Mouse (Mus musculus) left cerebral cortex, adult 18-20 months (tissue): ENCODE data around the gene Crip2. TPM values are rescaled to one million over a fixed set of nuclear protein-coding genes. Genes with fewer than 3 reads are reported as not detected.
A peak's percentile ranks its signal among the peaks of the same experiment; 100 is the strongest.

Experiments used
- DNase-seq, 2 experiments: peaks; one replicate each; pipeline ENCODE4 v3.0.0; 2021 to 2022; ENCODE audit warnings: low spot score in 2 of 2, mixed read lengths in 1 of 2
- long read RNA-seq, 2 experiments: library from polyadenylated mRNA; stranded (forward); transcript quantifications; one replicate each; pipeline ENCODE4 v2.0.0; 2021
- total RNA-seq, 2 experiments: library from RNA; stranded (reverse); gene quantifications; 2 replicates each; pipeline ENCODE4 v1.2.3; 2021

Crip2 gene
- 100 to 1,000 TPM; 142 to 162 TPM for total RNA-seq
- long read RNA-seq, experiment 1, transcript Crip2-206 (7 exons, 864 nt): minor isoform, 7 of 290 reads
- long read RNA-seq, experiment 1, transcript Crip2-201 (7 exons, 1,439 nt): major isoform, 264 of 290 reads
- long read RNA-seq, experiment 1, partial matches to known transcripts: 6 of 290 reads
- long read RNA-seq, experiment 1, other reads (novel, unspliced or antisense): 11 of 290 reads
- long read RNA-seq, experiment 2, transcript Crip2-201 (7 exons, 1,439 nt): major isoform, 232 of 247 reads
- long read RNA-seq, experiment 2, partial matches to known transcripts: 6 of 247 reads
- long read RNA-seq, experiment 2, other reads (novel, unspliced or antisense): 2 of 247 reads

DNA sequence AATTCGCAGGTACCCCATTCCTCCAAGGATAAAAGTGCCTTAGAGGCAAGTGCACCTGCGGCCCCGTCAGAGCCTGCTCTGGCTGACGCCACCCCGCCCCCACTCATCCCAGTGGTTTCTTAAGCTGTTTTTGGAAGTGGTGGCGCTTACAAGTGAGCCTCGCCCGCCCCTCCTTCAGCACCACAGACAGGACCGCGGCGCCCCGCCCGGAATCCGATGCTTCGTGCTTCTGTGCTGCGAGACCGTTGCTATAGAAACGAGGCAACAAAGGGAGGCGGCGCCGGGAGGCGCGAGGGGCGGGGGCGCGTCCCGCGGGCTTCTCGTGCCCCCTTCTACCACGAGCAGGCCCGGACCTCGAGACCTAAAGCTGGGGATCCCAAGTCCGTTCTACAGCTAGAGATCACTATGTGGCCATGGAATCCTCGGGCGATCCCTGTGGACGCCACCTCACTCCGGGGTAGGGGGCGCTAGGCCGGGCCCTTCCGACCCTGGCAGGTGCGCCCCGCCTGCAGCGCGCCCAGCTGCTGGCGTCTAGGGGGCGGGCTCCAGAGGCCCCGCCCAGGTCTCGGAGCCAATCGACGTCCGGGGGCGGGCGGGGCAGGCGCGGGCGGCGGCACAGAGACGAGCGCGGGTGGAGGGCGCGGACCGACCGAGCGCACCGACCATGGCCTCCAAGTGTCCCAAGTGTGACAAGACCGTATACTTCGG, at the start of gene Crip2:
Gene Crip2, plus strand, starts transcription at position 329 of the 708 bp plus-strand sequence.
- DNase-seq: peak; percentile 86 to 93

DNA sequence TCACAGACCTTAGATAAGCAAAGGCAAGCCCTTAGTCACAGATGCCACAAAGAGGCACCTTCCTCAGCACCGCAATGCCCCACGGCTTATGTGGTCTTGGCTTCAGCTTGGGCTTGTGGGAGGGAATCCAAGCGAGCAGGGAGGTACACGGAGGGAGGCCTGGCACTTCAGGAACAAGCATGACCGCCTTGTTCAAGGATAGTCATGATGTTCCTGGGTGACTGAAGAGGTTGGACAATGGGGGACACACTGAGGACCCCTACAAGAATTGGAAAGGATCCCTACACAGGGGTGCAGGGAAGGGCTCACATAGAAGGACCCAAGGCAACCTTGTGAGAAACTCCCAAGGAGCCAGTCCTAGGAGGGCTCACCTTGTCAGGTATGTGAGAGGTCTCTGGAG, 43.0 kb upstream of the Crip2 start:
- no peak for DNase-seq

DNA sequence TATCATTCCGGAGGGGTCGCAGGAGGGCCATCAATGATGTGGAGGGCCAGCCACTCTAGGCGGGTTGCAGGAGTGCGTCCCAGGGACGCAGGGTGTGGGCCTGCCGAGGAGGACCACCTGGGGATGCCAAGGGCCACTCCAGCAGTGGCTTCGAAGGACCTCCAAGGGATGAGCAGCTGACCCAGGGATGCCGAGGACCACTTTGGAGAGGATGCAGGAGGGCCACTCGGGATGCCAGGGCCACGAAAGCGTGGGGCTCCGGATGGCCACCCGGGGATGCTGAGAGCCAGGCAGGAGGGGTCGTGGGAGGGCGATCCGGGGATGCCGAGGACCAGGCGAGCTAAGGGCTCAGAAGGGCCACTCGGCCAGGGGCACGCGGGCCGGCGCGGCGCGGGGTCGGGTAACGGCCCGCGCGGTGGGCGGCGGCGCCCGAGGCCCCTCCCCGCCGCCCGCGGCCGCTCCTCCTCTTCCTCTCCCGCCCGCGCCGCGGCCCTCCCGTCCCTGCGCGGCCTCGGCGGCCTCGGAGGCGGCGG, 42.2 kb upstream of the Crip2 start, which contains the start of gene Mta1:
Gene Mta1, plus strand, starts transcription at position 530 of the 533 bp plus-strand sequence.
- DNase-seq: peak in 1 of 2 experiments; percentile 51

DNA sequence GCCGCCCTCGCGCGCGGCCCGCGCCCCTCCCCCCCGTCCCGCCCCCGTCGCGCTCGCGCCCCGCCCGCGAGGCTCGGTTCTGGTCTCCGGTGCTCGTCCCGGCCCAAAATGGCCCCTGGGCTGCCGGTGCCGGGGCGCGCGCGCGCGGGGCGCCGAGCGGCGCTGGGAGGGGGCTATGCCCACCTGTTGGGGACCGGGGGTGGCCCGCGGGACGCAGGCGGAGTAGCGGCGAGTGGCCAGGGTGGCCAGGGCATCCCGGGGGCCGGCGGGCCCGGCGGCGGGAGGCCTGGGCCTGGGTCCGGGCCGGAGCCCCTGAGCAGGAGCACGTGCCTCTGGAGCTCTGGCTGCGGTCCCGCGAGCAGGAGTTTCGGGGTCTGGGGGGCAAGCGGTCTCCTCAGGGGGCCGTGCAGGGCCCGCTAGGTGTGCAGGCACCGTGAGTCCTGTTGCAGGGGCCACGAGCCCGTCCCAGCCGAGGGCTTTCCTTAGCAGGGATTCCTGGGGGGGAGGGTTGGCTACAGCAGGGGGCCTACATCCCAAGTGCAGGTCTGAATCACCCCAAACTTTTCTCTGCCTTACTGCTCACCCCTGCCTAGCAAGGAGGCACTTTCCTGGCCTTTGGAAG, 41.4 kb upstream of the Crip2 start:
- no peak for DNase-seq

DNA sequence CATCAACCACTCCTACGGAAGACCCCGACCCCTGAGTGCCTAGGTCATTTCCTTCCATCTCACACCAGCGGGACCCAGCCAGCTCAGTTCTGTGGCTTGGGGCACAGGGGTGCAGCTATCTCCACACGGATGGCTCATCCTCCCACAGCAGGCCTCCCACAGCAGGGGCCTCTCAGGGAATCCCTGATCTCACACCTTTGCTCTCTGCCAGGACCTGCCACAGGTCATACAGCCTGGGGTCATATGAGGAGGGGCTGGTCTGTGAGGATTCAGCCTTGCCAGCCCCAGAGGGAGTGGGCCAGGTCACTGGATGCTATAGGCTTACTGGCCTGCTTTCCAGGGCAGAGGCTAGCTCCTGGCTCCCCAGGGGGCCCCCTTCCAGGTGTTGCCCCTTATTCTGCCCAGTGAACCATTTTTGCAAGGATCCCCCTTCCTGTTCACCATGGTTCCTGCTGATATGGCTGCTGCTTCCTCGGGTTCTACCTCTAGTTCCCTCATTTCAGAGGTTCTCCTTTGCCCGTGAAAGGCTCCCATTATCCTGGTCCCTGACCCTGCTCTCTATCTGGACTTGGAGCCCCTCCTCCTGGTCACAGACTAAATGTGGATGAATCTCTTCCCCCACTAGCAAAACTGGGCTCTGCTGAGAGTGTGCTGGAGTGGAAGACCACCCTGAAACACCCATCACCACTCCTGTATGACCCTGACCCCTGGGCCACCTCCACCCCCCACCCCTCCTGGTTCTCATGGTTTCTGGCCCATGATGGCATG, 40.4 kb upstream of the Crip2 start:
- DNase-seq: no peak

DNA sequence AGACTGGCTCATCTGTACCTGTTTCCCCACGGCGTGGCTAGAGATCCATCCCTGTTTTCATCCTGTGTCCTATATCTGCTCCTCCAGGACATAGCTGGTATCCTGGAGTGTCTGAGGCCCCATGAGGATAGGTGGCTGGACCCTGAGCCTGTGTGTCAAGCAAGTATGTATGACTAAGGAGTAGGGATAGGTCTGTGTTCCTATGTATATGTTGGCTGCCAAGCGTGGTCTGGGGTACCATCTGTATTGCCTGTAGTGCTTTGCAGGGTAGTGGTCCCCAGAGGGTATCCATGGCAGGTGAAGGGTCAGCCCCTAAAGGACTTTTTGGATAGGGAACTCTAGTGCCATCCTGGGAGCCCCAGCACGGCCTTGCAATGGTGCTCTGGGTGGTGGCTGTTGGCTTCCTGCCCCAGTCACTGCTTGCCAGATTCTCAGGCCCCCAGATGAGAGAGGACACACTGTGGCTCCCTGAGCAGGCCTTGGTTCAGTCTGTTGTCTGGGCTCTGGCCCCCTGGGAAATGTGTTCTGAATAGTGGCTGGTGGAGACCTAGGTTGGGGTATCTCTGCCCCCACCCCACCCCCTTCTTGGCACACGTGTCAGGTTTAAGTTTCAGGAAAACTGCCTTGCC, 39.5 kb upstream of the Crip2 start:
- no peak for DNase-seq

DNA sequence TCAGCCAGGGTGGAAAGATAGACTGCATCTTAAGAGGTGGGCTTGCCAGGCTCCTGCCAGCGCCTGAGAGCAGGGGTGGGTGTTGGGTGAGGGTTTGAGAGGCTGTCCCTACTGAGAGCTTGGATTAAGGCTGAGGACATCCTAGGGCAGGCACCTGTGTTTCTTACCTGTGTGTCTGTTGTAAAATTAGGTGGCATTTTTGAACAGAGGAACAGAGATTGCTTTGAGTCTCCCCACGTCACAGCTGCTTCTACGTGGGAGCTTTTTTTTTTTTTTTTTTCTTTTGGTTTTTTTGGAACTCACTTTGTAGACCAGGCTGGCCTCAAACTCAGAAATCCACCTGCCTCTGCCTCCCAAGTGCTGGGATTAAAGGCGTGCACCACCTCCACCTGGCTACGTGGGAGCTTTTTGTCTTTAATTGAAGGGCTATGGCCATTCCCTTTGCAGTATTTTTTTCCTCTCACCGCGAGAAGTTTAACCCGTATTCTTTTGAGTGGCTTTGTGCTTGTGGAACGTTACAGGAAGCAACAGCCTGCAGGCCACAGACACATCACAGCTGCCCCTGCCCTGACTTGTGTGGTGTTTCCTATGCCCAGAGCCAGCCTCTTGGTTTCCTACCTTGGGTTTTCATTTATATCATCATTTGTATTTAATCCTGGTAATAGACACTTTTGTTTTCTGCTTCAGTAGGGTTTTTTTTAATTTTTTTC, 38.6 kb upstream of the Crip2 start:
- no peak for DNase-seq

DNA sequence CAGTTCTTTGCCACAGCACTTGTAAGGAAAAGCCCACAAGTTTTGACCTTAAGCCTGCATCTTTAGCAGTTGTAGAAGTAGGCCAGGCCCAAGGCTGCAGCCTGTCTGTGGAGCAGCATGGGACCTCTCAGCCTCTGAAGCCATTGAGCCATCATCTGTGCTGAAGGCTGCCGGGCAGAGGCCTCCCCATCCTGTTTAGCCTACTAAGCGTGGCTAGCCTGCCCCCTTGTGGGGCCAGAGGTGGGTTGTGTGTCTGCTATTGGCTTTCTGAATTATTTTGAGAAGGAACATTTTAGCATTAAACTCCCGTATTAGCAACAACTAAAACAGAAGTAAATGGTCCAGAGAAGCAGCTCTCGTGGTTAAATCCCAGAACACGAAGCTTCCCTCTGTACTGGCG, 37.6 kb upstream of the Crip2 start:
- DNase-seq: peak; percentile 51 to 59

DNA sequence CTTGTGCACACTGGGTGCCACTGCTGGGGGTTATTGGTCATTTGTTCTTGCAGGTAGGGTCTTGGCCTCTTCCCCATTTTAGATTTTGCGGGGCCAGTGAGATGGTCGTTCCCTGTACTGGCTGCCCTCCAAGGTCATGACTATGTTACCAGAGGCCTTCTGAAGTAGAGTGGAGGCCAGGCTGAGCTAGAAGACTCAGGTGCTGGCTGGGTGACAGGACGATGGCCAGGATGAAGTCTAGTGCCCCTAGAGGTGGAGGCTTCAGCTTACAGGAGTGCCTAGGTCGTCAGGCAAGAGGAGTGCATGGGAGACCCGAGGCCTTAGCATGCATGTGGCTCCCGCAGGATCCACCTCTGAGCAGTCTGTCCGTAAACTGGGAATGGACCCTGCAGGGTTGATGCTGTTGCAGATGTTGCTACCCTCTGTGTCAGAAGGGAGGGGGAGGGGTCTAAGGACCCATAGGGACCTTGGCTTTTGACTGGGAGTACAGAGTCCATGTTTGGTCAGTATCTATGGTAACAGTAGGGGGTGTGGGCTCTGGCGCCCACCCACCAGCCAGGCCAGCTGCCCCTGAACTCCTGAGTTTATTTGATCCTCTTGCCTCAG, 36.1 kb upstream of the Crip2 start:
- no peak for DNase-seq

DNA sequence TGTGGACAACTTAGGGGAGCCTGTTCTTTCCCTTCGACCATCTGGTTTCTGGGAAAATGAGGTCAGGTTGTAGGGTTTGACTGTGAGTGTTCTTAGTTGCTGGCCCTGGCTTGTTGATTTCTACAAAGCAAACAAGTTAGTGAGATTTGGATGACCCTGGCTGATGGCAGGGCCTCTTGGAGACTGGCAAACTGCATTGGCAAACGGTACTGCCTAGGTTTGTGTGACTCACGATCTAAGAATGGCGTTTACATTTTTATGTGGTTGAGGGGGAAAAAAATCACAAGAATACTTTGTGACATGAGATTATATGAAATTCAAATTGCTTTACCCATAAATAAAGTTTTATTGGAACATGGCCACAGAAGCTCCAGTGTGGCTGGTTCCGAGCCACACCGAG, 33.6 kb upstream of the Crip2 start:
- no peak for DNase-seq

DNA sequence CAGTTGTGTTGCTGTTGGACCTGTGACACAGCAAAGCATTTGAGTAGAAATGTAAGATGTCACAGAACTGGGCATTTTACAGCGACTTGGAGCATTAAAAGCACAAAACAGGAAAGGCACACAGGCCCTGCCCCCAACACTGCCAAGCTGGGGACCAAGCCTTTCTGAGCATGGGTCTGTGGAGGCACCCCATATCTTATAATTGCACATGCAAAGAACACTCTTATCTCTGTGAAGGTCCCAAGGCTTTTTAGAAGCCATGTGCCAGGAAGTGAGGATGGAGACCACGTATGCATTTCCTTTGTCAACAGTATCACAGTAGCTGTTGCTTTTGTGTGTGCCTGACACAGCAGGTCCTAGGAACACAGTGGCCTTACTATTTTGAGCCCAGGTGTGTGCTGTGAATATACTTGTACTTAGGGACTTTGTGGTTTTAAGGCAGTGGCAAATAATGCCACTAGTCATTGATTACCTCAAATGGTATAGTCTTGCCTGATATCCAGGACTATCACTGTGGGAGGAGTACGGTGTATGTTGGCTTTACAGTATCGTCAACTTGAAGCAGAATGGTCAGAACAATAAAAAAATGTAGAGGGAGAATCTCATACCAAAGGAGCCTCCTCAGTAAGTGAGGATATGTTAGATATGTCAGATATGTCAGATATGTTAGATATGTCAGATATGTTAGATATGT, 32.5 kb upstream of the Crip2 start:
- DNase-seq: no peak

DNA sequence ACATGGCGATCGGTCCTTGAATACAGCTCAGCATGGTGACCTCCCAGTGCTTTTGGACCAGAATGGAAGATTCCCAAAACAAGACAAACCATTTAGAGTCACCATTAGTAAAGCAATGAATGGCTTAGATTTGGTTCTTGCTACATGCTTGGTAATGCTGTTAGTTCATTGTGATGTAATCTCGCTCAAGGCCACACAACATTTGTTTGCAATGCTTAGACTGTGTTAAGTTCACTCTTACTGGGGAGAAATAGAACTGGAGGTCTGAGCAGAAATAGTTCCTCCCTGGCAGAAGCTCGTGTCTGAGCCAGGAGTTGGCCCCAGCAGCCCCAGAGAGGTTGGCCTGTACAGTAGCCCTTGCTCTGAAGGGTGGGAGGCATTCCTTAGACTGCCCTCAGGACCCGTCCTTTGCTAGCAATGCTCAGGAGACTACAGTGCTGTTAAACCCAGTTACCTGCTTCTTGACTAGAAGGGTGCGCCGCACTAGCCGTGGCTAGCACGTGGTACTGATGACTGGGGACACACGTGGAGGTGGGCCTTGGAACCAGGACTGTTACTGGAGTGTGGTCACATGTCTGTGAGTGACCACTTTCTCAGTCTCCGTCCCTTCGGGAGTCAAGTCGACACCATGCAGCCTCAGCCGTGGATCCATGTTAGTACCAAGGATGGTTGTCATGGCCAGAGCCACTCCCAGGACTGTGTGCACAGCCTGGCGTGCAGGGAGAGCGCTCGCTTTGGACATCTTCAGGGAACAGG, 31.3 kb upstream of the Crip2 start:
- no peak for DNase-seq

DNA sequence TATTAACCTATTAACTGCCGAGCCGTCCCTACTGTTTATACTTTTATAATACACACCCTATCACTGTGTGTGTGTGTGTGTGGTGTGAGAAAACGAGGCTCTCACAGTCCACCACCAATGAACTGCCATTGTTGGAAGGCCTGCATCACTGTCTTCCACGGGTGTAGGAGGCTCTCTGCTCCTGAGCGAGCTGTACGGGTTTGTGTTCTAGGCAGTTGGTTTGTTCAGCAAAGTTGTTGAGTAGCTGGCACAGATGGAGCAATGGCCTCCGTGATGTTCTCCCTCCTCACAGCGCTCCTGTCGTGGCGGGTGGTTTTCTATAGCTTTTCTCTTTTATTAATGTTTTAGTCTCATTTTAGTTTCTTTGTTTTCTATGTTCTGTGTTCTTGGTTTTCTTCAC, 30.2 kb upstream of the Crip2 start:
- DNase-seq: peak in 1 of 2 experiments; percentile 19

DNA sequence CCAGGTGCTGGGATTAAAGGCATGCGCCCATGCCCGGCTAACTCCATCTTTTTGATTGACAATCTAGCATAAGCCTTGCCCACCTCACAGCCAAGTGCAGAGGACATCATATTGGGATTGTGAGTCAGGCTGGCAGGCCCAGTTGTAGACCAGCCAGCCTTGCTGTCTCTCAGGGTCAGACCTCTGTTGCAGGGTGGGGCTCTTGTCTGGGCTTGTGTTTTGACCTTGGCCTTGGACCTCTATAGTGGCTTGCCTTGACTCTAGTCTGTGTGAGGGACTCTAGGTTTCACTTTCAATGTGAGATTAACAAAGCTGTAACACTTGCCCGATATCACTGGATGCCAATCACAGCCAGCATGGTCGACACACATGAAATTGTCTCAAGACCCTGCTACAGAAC, 25.9 kb upstream of the Crip2 start:
- no peak for DNase-seq

DNA sequence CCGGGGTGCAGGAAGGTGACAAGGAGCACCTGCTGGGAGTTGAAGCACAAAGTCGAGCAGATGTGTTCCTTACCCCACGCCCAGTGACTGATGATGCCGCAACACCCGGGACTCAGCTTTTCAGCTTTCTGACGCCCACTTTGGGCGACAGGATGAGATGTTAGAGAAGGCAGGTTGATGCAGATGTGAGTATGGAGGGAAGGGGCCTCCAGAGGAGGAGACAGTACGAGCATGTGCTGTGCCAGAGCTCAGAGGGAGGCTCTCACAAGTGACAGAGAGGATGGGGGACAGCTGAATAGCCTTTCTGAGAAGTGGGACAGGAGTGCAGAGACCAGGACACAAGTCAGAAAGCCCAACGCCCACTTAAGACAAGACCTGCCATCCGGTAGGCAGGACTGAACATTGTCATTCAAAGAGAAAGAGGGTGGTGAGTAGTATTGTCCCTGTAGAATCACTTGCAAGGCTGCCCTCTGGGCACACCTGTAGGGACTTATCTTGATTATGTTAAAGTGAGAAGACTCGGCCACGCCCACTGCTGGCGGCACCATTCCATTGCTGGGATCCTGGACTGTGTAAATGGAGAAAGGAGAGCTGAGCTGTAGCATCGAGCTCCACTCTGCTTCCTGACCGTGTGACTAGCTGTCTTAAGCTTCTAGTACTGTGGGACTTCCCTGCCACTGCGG, 25.0 kb upstream of the Crip2 start:
- DNase-seq: no peak

DNA sequence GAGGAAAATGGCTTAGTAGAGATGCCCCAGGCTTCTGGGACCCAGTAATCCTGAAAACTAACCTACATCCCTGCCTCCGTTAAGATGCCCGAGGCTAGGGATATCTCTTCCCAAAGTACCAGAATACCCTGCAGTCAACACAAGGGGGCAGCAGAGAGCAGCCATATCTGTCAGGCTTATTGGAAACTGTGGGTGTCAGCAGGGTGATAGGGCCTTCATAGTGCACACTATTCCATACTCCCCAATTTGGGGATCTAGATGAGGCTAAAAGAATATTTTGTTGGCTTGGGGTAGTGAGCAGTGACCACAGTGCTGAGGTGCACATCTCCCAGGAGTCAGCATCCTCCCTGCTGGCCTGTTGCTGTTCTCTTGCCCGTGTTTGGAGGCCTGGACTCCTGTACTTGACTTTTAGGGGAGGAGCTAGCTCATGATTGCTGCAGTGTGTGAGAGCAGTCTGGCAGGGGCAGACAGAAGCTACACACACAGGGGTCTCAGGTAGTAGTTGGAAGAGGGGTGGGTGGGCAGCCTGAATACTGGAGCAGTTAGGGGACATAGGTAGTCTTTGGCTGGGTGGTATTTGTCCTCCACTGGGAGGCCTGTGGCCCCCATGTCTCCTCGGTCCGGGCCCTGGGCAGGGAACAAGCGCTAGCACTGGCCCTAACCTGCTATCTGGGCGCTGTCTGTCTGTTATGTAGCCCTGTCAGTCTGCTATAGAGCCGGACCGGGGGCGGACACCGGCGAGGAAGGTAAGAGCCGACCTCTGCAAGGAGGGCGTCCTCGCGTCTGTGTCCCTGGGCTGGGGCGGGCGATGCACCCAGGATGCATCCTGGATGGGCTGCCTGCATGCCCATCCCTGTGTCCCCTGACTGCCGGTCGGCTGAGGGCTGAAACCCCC, 20.3 kb upstream of the Crip2 start:
- peak; percentile 86 to 90 for DNase-seq

DNA sequence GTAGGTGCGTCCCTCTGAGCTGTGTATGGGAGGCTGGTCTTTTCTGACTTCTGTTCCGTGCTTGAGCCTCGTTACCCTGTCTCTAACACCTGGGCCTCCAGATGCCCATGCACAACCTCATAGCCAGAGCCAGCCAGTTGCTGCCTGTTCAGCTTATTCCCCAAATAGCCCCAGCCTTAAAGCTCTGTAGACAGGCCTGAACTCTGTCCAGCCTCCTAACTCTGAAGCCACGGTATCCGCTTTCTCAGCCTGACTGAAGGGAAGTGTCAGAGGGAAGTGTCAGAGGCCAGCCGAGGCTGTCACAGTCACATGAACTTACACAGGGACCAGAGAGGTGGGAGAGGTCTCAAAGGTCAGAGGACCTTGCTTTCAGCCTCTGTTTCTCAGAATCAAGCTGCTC, 15.3 kb upstream of the Crip2 start:
- DNase-seq: no peak
